Mouse (Mus musculus) left cerebral cortex, postnatal 4 days (tissue): ENCODE measurements around the gene Gm42742. TPM values are rescaled to one million over a fixed set of nuclear protein-coding genes. Genes with fewer than 3 reads are reported as not detected.

Source experiments
- DNase-seq: peaks from one replicate; pipeline ENCODE4 v3.0.0-alpha.2; 2022
- intact Hi-C: fragments of 180-260 bp; cut with DNase I; formaldehyde crosslinking; loops from one replicate; pipeline ENCODE4 v1.15.1; 2025
- total RNA-seq, 2 experiments: library from RNA; stranded (reverse); gene quantifications; 2 replicates each; pipeline ENCODE4 v1.2.3; 2021

Gene Gm42742
- total RNA-seq = 10 to 100 TPM; 36.7 to 48.6 TPM

GRCm38 (mm10) chr7:127020901-127021562 lies at the start of gene Gm42742, which contains the start of gene Prrt2:
TSS of gene Gm42742 (minus strand) at chr7:127021097.
TSS of gene Prrt2 (minus strand) at chr7:127021211.
- DNase-seq = peak; percentile 81
- intact Hi-C loops = no loop called here

GRCm38 (mm10) chr7:127066317-127066716 lies 45.4 kb upstream of the Gm42742 start:
- intact Hi-C loops = loop anchor here (10.0 kb wide), 1 partner anchor 108 kb away; no protein-coding TSS in a partner anchor
- DNase-seq = no peak

- intact Hi-C loops = loop anchor here (10.0 kb wide), 1 partner anchor 109 kb away; no protein-coding TSS in a partner anchor
- DNase-seq = no peak
These were observed 44.6 kb upstream of the Gm42742 start for GRCm38 (mm10) chr7:127065538-127065937.

- intact Hi-C loops = no loop called here
- DNase-seq = no peak
These were observed 34.2 kb upstream of the Gm42742 start for GRCm38 (mm10) chr7:127055026-127055585.

- DNase-seq = peak; percentile 90
- intact Hi-C loops = no loop called here
These were observed 21.2 kb upstream of the Gm42742 start, which contains the start of gene Kif22 for GRCm38 (mm10) chr7:127041851-127042672. TSS of gene Kif22 (minus strand) at chr7:127042471.

- DNase-seq = no peak
- intact Hi-C loops = no loop called here
These were observed 10.3 kb upstream of the Gm42742 start for GRCm38 (mm10) chr7:127031244-127031643.

GRCm38 (mm10) chr7:127030172-127030571 lies 9.3 kb upstream of the Gm42742 start:
- DNase-seq = no peak
- intact Hi-C loops = no loop called here

GRCm38 (mm10) chr7:127027885-127028284 lies 7.0 kb upstream of the Gm42742 start:
- DNase-seq = peak; percentile 44
- intact Hi-C loops = no loop called here

- peak; percentile 100 for DNase-seq
- intact Hi-C loops = no loop called here
These were observed 6.3 kb upstream of the Gm42742 start, which contains the start of gene Maz for GRCm38 (mm10) chr7:127026984-127027726. TSS of gene Maz (minus strand) at chr7:127027037.

GRCm38 (mm10) chr7:127026616-127026983 lies 5.7 kb upstream of the Gm42742 start:
- intact Hi-C loops = no loop called here
- DNase-seq = no peak

GRCm38 (mm10) chr7:127026161-127026600 lies 5.3 kb upstream of the Gm42742 start:
- peak; percentile 87 for DNase-seq
- intact Hi-C loops = no loop called here

GRCm38 (mm10) chr7:127025556-127026160 lies 4.8 kb upstream of the Gm42742 start:
- intact Hi-C loops = no loop called here
- peak; percentile 54 for DNase-seq

GRCm38 (mm10) chr7:127024755-127025555 lies 4.1 kb upstream of the Gm42742 start:
- intact Hi-C loops = no loop called here

GRCm38 (mm10) chr7:127023896-127024690 lies 3.2 kb upstream of the Gm42742 start:
- intact Hi-C loops = no loop called here
- no peak for DNase-seq

More at GRCm38 (mm10) chr7:127024755-127025555, 4.1 kb upstream of the Gm42742 start:
- DNase-seq = peak; percentile 82

- intact Hi-C loops = no loop called here
- no peak for DNase-seq
These were observed 2.4 kb upstream of the Gm42742 start for GRCm38 (mm10) chr7:127023272-127023691.

GRCm38 (mm10) chr7:127022528-127023271 lies 1.8 kb upstream of the Gm42742 start:
- intact Hi-C loops = no loop called here

More at GRCm38 (mm10) chr7:127022528-127023271, 1.8 kb upstream of the Gm42742 start:
- no peak for DNase-seq
